Mouse (Mus musculus) heart, postnatal 25 days (tissue): ENCODE measurements around the gene Gm20683. TPM values are rescaled to one million over a fixed set of nuclear protein-coding genes. Genes with fewer than 3 reads are reported as not detected.
A peak's percentile ranks its signal among the peaks of the same experiment; 100 is the strongest.
"Not testable (repeated sequence)": the region's sequence is repeated elsewhere in the genome, so short reads cannot be mapped to it uniquely, and the experiment has no call there.

Experiments
- DNase-seq: peaks from one replicate; pipeline ENCODE4 v3.0.0; 2022; ENCODE audit warnings: low spot score
- intact Hi-C: fragments of 180-260 bp; cut with DNase I; formaldehyde crosslinking; loops from one replicate; pipeline ENCODE4 v1.15.1; 2025
- total RNA-seq, 2 experiments: library from RNA; stranded (reverse); gene quantifications; 2 replicates each; pipeline ENCODE4 v1.2.3; 2021

The Gm20683 gene
- total RNA-seq, 2 experiments from 2014 or later = 2.8 to 3.6 TPM

- DNase-seq = peak; percentile 51
- intact Hi-C loops = loop anchor here (10.0 kb wide), 1 partner anchor 334 kb away; no protein-coding TSS in a partner anchor
Measured at GRCm38 (mm10) chr17:25808789-25809605, 32.6 kb downstream of the Gm20683 start, which contains the start of gene Fbxl16. Fbxl16 (plus strand) TSS chr17:25809085.

- no peak for DNase-seq
- intact Hi-C loops = loop anchor here (10.0 kb wide), 1 partner anchor 333 kb away; no protein-coding TSS in a partner anchor
Measured at GRCm38 (mm10) chr17:25808028-25808427, 33.5 kb downstream of the Gm20683 start.

- intact Hi-C loops = loop anchor here (10.0 kb wide), 1 partner anchor 333 kb away; no protein-coding TSS in a partner anchor
- not testable (repeated sequence) for DNase-seq
Measured at GRCm38 (mm10) chr17:25807452-25807851, 34.1 kb downstream of the Gm20683 start.

- intact Hi-C loops = loop anchor here (10.0 kb wide), 1 partner anchor 332 kb away; no protein-coding TSS in a partner anchor
- no peak for DNase-seq
Measured at GRCm38 (mm10) chr17:25806507-25806906, 35.1 kb downstream of the Gm20683 start.

GRCm38 (mm10) chr17:25802825-25803517, 38.6 kb downstream of the Gm20683 start:
- DNase-seq = no peak
- intact Hi-C loops = loop anchor here (10.0 kb wide), 1 partner anchor 328 kb away; no protein-coding TSS in a partner anchor

GRCm38 (mm10) chr17:25801029-25801428, 40.5 kb downstream of the Gm20683 start:
- DNase-seq = no peak
- intact Hi-C loops = loop anchor here (1.0 to 10.0 kb wide), 3 partner anchors 28 to 326 kb away; partner anchors contain the start of gene Narfl

GRCm38 (mm10) chr17:25796951-25797369, 44.6 kb downstream of the Gm20683 start, which contains the start of gene Metrn:
Metrn (minus strand) TSS chr17:25797136.
- intact Hi-C loops = loop anchor here (2.0 kb wide), 1 partner anchor 26 kb away; the partner anchor contains the start of gene Wdr24
- DNase-seq = peak; percentile 84

- no peak for DNase-seq
- intact Hi-C loops = loop anchor here (2.0 kb wide), 1 partner anchor 27 kb away; the partner anchor contains the start of gene Wdr24
Measured at GRCm38 (mm10) chr17:25796211-25796771, 45.3 kb downstream of the Gm20683 start.

- intact Hi-C loops = loop anchor here (2.0 kb wide), 1 partner anchor 27 kb away; the partner anchor contains the start of gene Wdr24
- no peak for DNase-seq
Measured at GRCm38 (mm10) chr17:25795609-25796092, 45.9 kb downstream of the Gm20683 start, which contains the start of gene AC134908.4. AC134908.4 (minus strand) TSS chr17:25795659.

- intact Hi-C loops = no loop called here
Measured at GRCm38 (mm10) chr17:25794998-25795397, 46.6 kb downstream of the Gm20683 start.

GRCm38 (mm10) chr17:25794197-25794596, 47.4 kb downstream of the Gm20683 start:
- no peak for DNase-seq
- intact Hi-C loops = no loop called here

More at GRCm38 (mm10) chr17:25794998-25795397, 46.6 kb downstream of the Gm20683 start:
- no peak for DNase-seq

GRCm38 (mm10) chr17:25792615-25793014, 48.9 kb downstream of the Gm20683 start, which contains the start of gene Fam173a:
Fam173a (minus strand) TSS chr17:25792901.
- intact Hi-C loops = no loop called here
- DNase-seq = peak; percentile 61

GRCm38 (mm10) chr17:25791843-25792527, 49.6 kb downstream of the Gm20683 start:
- peak; percentile 65 for DNase-seq
- intact Hi-C loops = no loop called here

- intact Hi-C loops = no loop called here
- no peak for DNase-seq
Measured at GRCm38 (mm10) chr17:25791320-25791842, 50.2 kb downstream of the Gm20683 start.

- intact Hi-C loops = no loop called here
- no peak for DNase-seq
Measured at GRCm38 (mm10) chr17:25786781-25787504, 54.6 kb downstream of the Gm20683 start.

- intact Hi-C loops = no loop called here
- no peak for DNase-seq
Measured at GRCm38 (mm10) chr17:25786280-25786679, 55.3 kb downstream of the Gm20683 start, which contains the start of gene Ccdc78. Ccdc78 (plus strand) TSS chr17:25786580.

GRCm38 (mm10) chr17:25785281-25785745, 56.2 kb downstream of the Gm20683 start, which contains the start of gene Haghl:
Haghl (minus strand) TSS chr17:25785673.
- intact Hi-C loops = no loop called here
- DNase-seq = peak; percentile 89
